22 mouse cellular contexts compared by ENCODE assay signal in genomic region chr17:4390577-4390976, GRCm38 (mm10).
DNase-seq lines count a peak whose midpoint lies in the region; ATAC-seq lines count a peak whose summit lies in the region.
"Had no signal": no experiment of that assay in that cellular context is flagged by ENCODE, and none has a peak within 500 bp of the region (broad histone marks: within the 10 kb centered on the region; RNA-seq: fewer than 3 reads in every experiment).

No protein-coding gene starts in this region.

- no peak overlapping the region for H3K4me2 ChIP-seq in liver, embryonic 13.5 days
- H3K4me2 ChIP-seq in liver, embryonic 12.5 days, result no peak overlapping the region

- DNase-seq in liver, embryonic 13.5 days, result no peak
- DNase-seq in right cerebral cortex, postnatal 14 days, result no peak
- no peak for DNase-seq in kidney, postnatal 36 days
- DNase-seq in spleen, postnatal 14 days (ENCODE audit: low spot score in 2 of 2), result no peak
- DNase-seq: adrenal gland, adult 2 months; adrenal gland, adult 8-10 months; adrenal gland, postnatal 10 days; adrenal gland, postnatal 14 days; adrenal gland, postnatal 25 days; adrenal gland, postnatal 36 days; B cell, adult 2 months; cerebellum, adult 11 months; cerebellum, adult 11-12 months had no signal

- no peaks in the 10 kb centered on the region for H3K27me3 ChIP-seq in liver, embryonic 13.5 days
- H3K27me3 ChIP-seq in liver, embryonic 12.5 days (replicated peaks), result no peaks in the 10 kb centered on the region
- H3K27me3 ChIP-seq: CH12.LX, Patski had no signal

- H3K4me1 ChIP-seq in liver, embryonic 13.5 days (replicated peaks), result no peaks in the 10 kb centered on the region
- no peaks in the 10 kb centered on the region for H3K4me1 ChIP-seq in liver, embryonic 12.5 days

- 0 out of 2 replicates have a peak, but pooled peaks have one; percentile 39 for ATAC-seq in liver, embryonic 13.5 days (ENCODE audit: low read depth)
- ATAC-seq in liver, embryonic 12.5 days, result no peak
- peak; percentile 17; the same call in 1 of the 2 replicates for ATAC-seq in common myeloid progenitor, adult 5-6 weeks (replicated peaks; ENCODE audit: low read depth, poor library complexity, severe bottlenecking)
- ATAC-seq in megakaryocyte progenitor cell, adult 5-6 weeks (replicated peaks; ENCODE audit: poor library complexity), result peak; percentile 63
- peak; percentile 63 for ATAC-seq in megakaryocyte-erythroid progenitor cell, adult 5-6 weeks (replicated peaks; ENCODE audit: low FRiP score, low TSS enrichment, poor library complexity, severe bottlenecking)
- ATAC-seq: activated CD4-positive, CD25-positive, alpha-beta regulatory T cell, adult 4 months; CD4-positive, CD25-positive, alpha-beta regulatory T cell, adult 4 months; Patski had no signal

- no peaks in the 10 kb centered on the region for H3K36me3 ChIP-seq in liver, embryonic 13.5 days
- H3K36me3 ChIP-seq in liver, embryonic 12.5 days, result no peaks in the 10 kb centered on the region
- H3K36me3 ChIP-seq: G1E had no signal

- no peak overlapping the region for H3K27ac ChIP-seq in liver, embryonic 13.5 days
- no peak overlapping the region for H3K27ac ChIP-seq in liver, embryonic 12.5 days

- no peaks in the 10 kb centered on the region for H3K9me3 ChIP-seq in liver, embryonic 13.5 days (replicated peaks)
- H3K9me3 ChIP-seq in liver, embryonic 12.5 days (replicated peaks), result no peaks in the 10 kb centered on the region
- H3K9me3 ChIP-seq: G1E had no signal

- H3K9ac ChIP-seq in liver, embryonic 13.5 days, result no peak overlapping the region
- no peak overlapping the region for H3K9ac ChIP-seq in liver, embryonic 12.5 days

- no peak overlapping the region for H3K4me3 ChIP-seq in liver, embryonic 13.5 days (replicated peaks)
- no peak overlapping the region for H3K4me3 ChIP-seq in liver, embryonic 12.5 days
